Mouse (Mus musculus): ENCODE results near the gene Mag.
"Not testable (repeated sequence)": the region's sequence is repeated elsewhere in the genome, so short reads cannot be mapped to it uniquely, and the experiment has no call there.

Mag gene

DNA sequence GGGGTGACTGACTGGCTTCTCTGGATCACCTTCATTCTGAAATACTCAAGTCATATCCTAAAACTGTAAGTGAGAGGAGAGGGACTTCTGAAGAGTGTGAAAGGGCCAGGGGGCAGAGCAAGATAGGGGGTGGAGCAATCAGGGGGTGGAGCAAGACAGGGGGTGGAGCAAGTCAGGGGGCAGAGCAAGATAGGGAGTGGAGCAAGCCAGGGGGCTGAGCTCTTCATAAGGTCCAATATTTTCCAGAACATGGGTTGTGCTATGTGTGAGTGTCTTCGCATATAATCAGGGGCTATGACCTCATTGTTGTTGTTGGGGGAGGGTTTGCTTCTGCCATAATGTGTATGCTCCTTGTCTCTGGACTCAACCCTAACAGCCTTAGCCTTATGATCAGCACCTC is 25.4 kb upstream of the Mag start:
- DNase-seq (ENCODE audit: low read depth) = not testable (repeated sequence)

GRCm38 (mm10) chr7:30935422-30936099 is 20.9 kb upstream of the Mag start:
- DNase-seq (ENCODE audit: low read depth) = not testable (repeated sequence)

DNA sequence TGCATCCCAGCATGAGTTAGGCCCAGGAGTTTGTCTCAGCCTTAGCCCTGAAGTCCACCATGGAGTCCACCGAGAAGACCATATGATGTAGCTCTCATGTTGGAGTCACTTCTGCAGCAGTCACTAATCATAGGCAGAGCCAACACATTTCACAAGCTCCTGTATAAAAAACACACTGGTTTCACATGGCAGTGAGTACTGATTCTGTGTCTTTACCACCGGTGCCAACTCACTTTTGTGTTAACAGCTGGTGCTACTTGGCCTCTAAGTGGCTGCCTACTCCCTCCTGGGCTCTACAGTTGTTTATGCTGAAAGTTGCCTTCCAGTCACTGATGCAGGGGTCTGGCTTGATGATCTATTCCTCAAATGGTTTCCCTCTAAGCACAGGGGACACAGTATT is 9.9 kb upstream of the Mag start, which contains the start of gene Hamp2:
TSS of gene Hamp2 (minus strand) at position 101 of the 400 bp plus-strand sequence.
- not testable (repeated sequence) for DNase-seq (ENCODE audit: low read depth)

GRCm38 (mm10) chr7:30924071-30924470 is 9.4 kb upstream of the Mag start:
- no peak for DNase-seq (ENCODE audit: low read depth)

- DNase-seq (ENCODE audit: low read depth) = not testable (repeated sequence)
Observed at GRCm38 (mm10) chr7:30922490-30922889, 7.8 kb upstream of the Mag start.

GRCm38 (mm10) chr7:30920217-30920616 is 5.5 kb upstream of the Mag start:
- DNase-seq (ENCODE audit: low read depth) = peak; percentile 50

- DNase-seq (ENCODE audit: low read depth) = peak; percentile 59
Observed at GRCm38 (mm10) chr7:30917219-30917618, 2.5 kb upstream of the Mag start.

DNA sequence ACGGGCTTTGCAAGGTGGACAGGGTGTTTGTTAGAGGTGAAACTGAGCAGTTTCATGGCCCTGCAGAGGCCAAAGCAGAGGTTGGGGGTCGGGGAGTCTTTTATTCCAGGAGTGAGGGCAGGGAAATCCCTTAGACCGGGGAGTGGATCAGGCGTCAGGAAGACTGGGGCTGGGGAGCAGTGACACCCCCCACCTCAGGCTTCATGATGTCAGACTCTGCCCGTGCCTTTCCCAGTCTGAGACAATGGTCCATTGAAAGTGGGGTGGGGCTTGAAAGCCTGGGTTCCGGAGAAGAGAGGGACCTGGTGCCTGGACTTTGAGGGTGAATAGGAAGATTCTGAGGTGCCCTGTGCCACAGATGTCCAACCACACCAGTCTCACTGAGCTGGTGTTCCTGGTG is 2.0 kb upstream of the Mag start:
- no peak for DNase-seq (ENCODE audit: low read depth)

- DNase-seq (ENCODE audit: low read depth) = peak; percentile 69
Observed at GRCm38 (mm10) chr7:30909773-30910172, 4.9 kb downstream of the Mag start.

DNA sequence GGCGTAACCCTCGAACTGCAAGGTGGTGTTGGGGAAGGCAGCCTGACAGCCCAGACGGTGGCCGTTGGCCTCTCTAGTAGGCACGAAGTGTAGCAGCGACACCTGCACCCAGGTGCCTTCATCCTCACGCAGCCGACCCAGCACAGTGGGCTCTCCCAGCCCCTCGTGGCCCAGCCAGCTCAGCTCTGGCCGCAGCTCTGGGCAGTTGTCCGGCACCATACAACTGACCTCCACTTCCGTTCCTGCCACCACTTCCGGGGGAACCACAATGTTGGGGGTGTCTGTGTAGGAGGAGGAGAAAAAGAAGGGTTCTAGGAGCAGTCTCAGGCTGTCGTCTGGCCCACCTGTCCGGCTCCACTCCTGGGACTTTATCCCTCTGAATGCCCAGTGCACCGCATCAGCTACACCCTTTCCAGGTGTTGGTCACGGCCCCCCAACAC is 5.7 kb downstream of the Mag start:
- peak; percentile 51 for DNase-seq (ENCODE audit: low read depth)

GRCm38 (mm10) chr7:30908277-30908991 is 6.2 kb downstream of the Mag start:
- DNase-seq (ENCODE audit: low read depth) = peak; percentile 67

- DNase-seq (ENCODE audit: low read depth) = peak; percentile 41
Observed at GRCm38 (mm10) chr7:30904042-30904441, 10.6 kb downstream of the Mag start.

GRCm38 (mm10) chr7:30895217-30895616 is 19.5 kb downstream of the Mag start:
- DNase-seq (ENCODE audit: low read depth) = no peak

DNA sequence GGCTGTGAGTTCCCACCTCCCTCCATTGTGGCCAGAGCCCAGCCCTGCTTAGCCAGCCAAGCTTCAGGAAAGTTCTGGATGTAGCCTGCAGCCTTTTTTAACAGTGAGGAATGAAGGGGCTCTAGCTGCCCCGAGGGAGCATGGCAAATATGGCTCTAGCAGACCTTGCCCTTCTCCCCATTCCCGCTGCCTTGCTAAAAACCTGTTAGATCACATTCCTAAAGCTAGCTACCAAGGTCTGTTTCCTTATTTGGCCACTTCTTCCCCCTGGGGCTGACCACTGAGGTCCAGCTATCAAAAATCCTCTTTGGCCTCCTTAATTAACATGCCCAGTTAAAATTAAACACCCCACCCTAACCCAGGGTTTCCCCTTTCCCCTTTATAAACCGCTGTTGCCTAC is 22.2 kb downstream of the Mag start:
- no peak for DNase-seq (ENCODE audit: low read depth)

GRCm38 (mm10) chr7:30891746-30892145 is 22.9 kb downstream of the Mag start:
- DNase-seq (ENCODE audit: low read depth) = no peak

GRCm38 (mm10) chr7:30890681-30891080 is 24.0 kb downstream of the Mag start:
- no peak for DNase-seq (ENCODE audit: low read depth)

- no peak for DNase-seq (ENCODE audit: low read depth)
Observed at GRCm38 (mm10) chr7:30888786-30889185, 25.9 kb downstream of the Mag start.

DNA sequence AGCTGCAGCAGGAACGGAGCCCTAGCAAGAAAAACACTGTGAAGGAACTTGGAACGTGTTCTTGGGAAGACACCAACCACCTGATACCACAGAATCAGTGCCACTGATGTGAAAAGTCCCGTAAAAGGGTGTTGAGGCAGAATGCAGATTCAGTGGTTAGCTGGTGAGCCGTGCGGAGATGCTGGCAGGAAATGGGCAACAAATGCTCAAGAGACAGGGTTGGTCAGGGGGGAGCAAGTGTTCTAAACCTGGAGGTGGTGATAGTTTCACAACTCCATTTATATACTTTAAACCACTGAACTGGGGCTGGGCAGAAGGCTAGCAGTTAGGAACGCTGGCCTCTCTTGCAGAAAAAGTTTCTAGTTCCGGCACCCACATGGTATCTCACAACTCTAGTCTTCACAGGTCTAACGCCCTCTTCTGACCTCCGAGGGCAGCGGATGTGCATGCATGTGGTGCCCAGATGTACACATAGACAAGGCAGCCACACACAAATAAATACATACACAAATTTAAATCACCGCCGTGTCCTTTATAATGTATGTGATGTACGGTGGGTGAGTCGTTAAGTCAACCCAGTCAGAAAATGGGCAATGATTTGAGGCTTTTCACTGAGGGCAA is 27.0 kb downstream of the Mag start:
- peak; percentile 68 for DNase-seq (ENCODE audit: low read depth)

- peak; percentile 86 for DNase-seq (ENCODE audit: low read depth)
Observed at GRCm38 (mm10) chr7:30886852-30887251, 27.8 kb downstream of the Mag start.

DNA sequence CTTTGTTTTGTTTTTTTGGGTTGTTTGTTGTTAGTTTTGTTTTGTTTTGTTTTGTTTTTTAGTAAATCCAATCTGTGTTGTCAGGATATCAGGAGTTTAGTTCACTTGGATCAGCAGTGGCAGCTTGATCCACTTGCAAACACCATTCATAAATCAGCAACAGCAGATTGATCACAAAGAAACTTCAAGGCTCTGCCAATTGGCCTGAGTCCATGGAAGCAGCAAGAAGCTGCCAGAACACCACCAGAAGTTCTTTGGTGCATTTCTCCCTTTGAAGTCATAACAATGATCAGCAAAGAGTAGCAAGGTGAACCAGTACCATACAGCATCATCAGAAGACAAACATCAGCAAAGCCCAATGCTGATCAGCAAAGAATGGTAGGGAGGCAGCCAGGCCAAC is 30.6 kb downstream of the Mag start:
- DNase-seq (ENCODE audit: low read depth) = no peak

DNA sequence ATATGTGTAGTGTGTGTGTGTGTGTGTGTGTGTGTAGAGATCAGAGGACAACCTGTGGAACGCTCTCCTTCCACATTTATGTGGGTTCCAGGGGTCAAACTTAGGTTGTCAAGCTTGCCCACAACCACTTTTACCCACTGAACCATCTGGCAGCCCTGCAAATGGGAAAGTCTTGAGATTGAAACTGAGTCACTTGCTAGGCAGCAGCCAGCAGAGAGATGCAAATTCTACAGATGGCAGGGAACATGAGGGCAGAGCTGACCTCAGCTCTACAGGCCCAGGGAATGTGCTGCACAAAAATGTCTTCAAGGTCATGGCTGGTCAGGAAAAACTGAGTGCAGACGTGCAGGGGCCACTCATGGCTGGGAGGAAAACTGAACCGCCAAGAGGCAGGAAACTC is 33.3 kb downstream of the Mag start:
- DNase-seq (ENCODE audit: low read depth) = no peak

DNA sequence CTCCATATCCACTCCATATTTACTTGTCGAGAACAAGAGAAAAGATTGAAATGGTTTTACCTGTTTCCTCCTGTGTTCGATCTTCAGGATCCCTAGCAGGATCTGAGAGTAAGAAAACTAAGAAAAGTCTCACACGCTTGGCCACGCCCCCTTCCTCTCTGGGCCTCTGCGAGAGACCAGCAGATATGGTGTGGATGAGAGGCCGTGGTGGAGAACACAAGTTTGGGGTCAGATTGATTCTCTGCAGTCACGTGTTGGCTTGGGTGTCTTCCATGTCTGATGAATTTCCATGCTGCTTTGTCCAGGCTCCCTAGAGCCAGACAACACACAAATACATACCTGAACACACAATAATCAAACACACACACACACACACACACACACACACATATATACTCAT is 34.5 kb downstream of the Mag start, which contains the start of gene Cd22:
TSS of gene Cd22 (minus strand) at position 167 of the 400 bp plus-strand sequence.
- DNase-seq (ENCODE audit: low read depth) = peak; percentile 45

- no peak for DNase-seq (ENCODE audit: low read depth)
Observed at GRCm38 (mm10) chr7:30878950-30879349, 35.7 kb downstream of the Mag start.
